In the genomic region with DNA sequence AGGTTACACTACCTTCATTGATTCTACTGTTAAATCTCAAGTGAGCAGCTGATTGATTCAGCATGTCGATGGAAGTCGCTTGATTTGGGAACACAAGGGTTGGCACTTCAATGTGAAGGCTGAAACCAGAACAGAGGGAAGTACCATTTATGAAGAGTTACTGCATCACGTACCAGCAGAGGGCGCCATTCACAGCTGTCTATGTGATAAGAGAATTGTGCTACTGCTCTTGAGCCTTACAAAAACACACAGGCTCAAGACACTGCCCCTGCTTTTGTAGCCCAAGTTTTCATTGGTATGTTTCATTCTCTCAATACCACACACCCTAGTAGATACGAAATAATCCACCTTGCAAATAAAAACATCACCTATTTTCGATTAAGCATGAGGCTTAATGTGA, we compare ENCODE assay signal across 9 mouse cellular contexts.
A peak's percentile ranks its signal among the peaks of the same experiment; 100 is the strongest.
DNase-seq lines count a peak whose midpoint lies in the region; ATAC-seq and TF ChIP-seq lines count a peak whose summit lies in the region.
"Had no signal": no experiment of that assay in that cellular context is flagged by ENCODE, and none has a peak within 500 bp of the region (broad histone marks: within the 10 kb centered on the region; RNA-seq: fewer than 3 reads in every experiment).

No protein-coding gene starts in this region.

- no peak for TF ChIP-seq EP300 in heart, postnatal 0 days (IDR thresholded peaks at IDR 0.05; ENCODE audit: low read depth)

- H3K9me3 ChIP-seq in heart, postnatal 0 days (replicated peaks; ENCODE audit: control insufficient read depth, low read length), result no peaks in the 10 kb centered on the region
- no peaks in the 10 kb centered on the region for H3K9me3 ChIP-seq in heart, embryonic 12.5 days (replicated peaks)
- H3K9me3 ChIP-seq in hindbrain, embryonic 15.5 days, result no peaks in the 10 kb centered on the region

- no peak overlapping the region for H3K4me3 ChIP-seq in heart, postnatal 0 days (ENCODE audit: low read depth, low read length)
- H3K4me3 ChIP-seq in heart, embryonic 12.5 days, result no peak overlapping the region
- no peak overlapping the region for H3K4me3 ChIP-seq in hindbrain, embryonic 15.5 days

- peak; percentile 65 for TF ChIP-seq CTCF in heart, postnatal 0 days (IDR thresholded peaks at IDR 0.05; ENCODE audit: low read depth)

- no peaks in the 10 kb centered on the region for H3K4me1 ChIP-seq in heart, postnatal 0 days (ENCODE audit: control insufficient read depth, insufficient read depth)
- H3K4me1 ChIP-seq in heart, embryonic 12.5 days (replicated peaks), result no peaks in the 10 kb centered on the region
- H3K4me1 ChIP-seq in hindbrain, embryonic 15.5 days (replicated peaks), result no peaks in the 10 kb centered on the region

- no peak for ATAC-seq in heart, postnatal 0 days (ENCODE audit: insufficient read depth, low read depth)
- ATAC-seq in heart, embryonic 12.5 days (ENCODE audit: insufficient number of reproducible peaks, low FRiP score), result no peak
- no peak for ATAC-seq in hindbrain, embryonic 15.5 days (ENCODE audit: low FRiP score, low read depth)

- no peaks in the 10 kb centered on the region for H3K27me3 ChIP-seq in heart, postnatal 0 days (ENCODE audit: control insufficient read depth, insufficient read depth, low read length)
- H3K27me3 ChIP-seq in heart, embryonic 12.5 days (replicated peaks), result no peaks in the 10 kb centered on the region
- H3K27me3 ChIP-seq in hindbrain, embryonic 15.5 days, result no peaks in the 10 kb centered on the region
- H3K27me3 ChIP-seq: CH12.LX had no signal

- H3K27ac ChIP-seq in heart, postnatal 0 days (ENCODE audit: low read depth), result no peak overlapping the region
- H3K27ac ChIP-seq in heart, embryonic 12.5 days (ENCODE audit: poor library complexity, severe bottlenecking), result no peak overlapping the region
- peak overlapping the region; percentile 45 for H3K27ac ChIP-seq in hindbrain, embryonic 15.5 days (replicated peaks)

- 29% methylated on average over 6 of the region's 6 CpGs for WGBS in heart, postnatal 0 days
- 34% methylated on average over 6 of the region's 6 CpGs for WGBS in heart, embryonic 12.5 days
- 45% methylated on average over 6 of the region's 6 CpGs for WGBS in hindbrain, embryonic 15.5 days

- peak; percentile 9 for DNase-seq in heart, postnatal 0 days (ENCODE audit: low spot score)
- peak; percentile 34 to 85 for DNase-seq in adrenal gland, adult (ENCODE audit: inconsistent age in 2 of 2, low spot score in 1 of 2)
- DNase-seq in embryo, embryonic 10.5 days (ENCODE audit: low spot score), result peak; percentile 82
- DNase-seq in left cerebral cortex, postnatal 25 days (ENCODE audit: low spot score in 2 of 2), result peak; percentile 63 to 66
- DNase-seq in retina, postnatal 1 day, result peak; percentile 80
- no peak for DNase-seq in spleen, adult 18-20 months

- H3K4me2 ChIP-seq in heart, postnatal 0 days (ENCODE audit: low read depth, low read length), result no peak overlapping the region
- no peak overlapping the region for H3K4me2 ChIP-seq in heart, embryonic 12.5 days
- no peak overlapping the region for H3K4me2 ChIP-seq in hindbrain, embryonic 15.5 days

- intact Hi-C loops in left cerebral cortex, postnatal 25 days (cut with DNase I), result loop anchor here (2.0 to 10.0 kb wide), 2 partner anchors 230 to 396 kb away; no protein-coding TSS in a partner anchor

- H3K36me3 ChIP-seq in heart, postnatal 0 days (replicated peaks; ENCODE audit: control insufficient read depth, insufficient read depth, low read length), result no peaks in the 10 kb centered on the region
- H3K36me3 ChIP-seq in heart, embryonic 12.5 days, result no peaks in the 10 kb centered on the region
- no peaks in the 10 kb centered on the region for H3K36me3 ChIP-seq in hindbrain, embryonic 15.5 days

- no peak overlapping the region for H3K9ac ChIP-seq in heart, postnatal 0 days (replicated peaks; ENCODE audit: low read depth, low read length)
- no peak overlapping the region for H3K9ac ChIP-seq in heart, embryonic 12.5 days
- no peak overlapping the region for H3K9ac ChIP-seq in hindbrain, embryonic 15.5 days

Comparison
In these comparisons a context has a peak if more than half of its experiments do, and no peak if none do; other contexts are left out.
1. DNase-seq: peak in heart, postnatal 0 days (single experiment), adrenal gland, adult (2 of 2), embryo, embryonic 10.5 days (single experiment), left cerebral cortex, postnatal 25 days (2 of 2) and retina, postnatal 1 day (single experiment); none in spleen, adult 18-20 months (0 of 2).